Mouse (Mus musculus) thymus, postnatal 14 days (tissue): ENCODE data around the gene Cul1.
"Not testable (repeated sequence)": the region's sequence is repeated elsewhere in the genome, so short reads cannot be mapped to it uniquely, and the experiment has no call there.

Source experiments
- DNase-seq: peaks from one replicate; pipeline ENCODE4 v3.0.0; 2021

The Cul1 gene

GRCm38 (mm10) chr6:47453098-47453497 lies at the start of gene Cul1:
Cul1 (plus strand) TSS chr6:47453398.
- DNase-seq = no peak

- DNase-seq = no peak
Measured at GRCm38 (mm10) chr6:47404419-47405382, 48.5 kb upstream of the Cul1 start.

GRCm38 (mm10) chr6:47412886-47413606 lies 40.2 kb upstream of the Cul1 start:
- DNase-seq = no peak

- DNase-seq = no peak
Measured at GRCm38 (mm10) chr6:47413656-47414055, 39.5 kb upstream of the Cul1 start.

GRCm38 (mm10) chr6:47418691-47419090 lies 34.5 kb upstream of the Cul1 start:
- DNase-seq = no peak

- no peak for DNase-seq
Measured at GRCm38 (mm10) chr6:47420156-47420555, 33.0 kb upstream of the Cul1 start.

GRCm38 (mm10) chr6:47421221-47421620 lies 32.0 kb upstream of the Cul1 start:
- no peak for DNase-seq

GRCm38 (mm10) chr6:47426136-47426535 lies 27.1 kb upstream of the Cul1 start:
- no peak for DNase-seq

- DNase-seq = not testable (repeated sequence)
Measured at GRCm38 (mm10) chr6:47426556-47426955, 26.6 kb upstream of the Cul1 start.

GRCm38 (mm10) chr6:47432795-47433194 lies 20.4 kb upstream of the Cul1 start:
- DNase-seq = not testable (repeated sequence)

GRCm38 (mm10) chr6:47440080-47440479 lies 13.1 kb upstream of the Cul1 start:
- DNase-seq = no peak

GRCm38 (mm10) chr6:47447658-47448057 lies 5.5 kb upstream of the Cul1 start:
- DNase-seq = no peak

- DNase-seq = peak; percentile 62
Measured at GRCm38 (mm10) chr6:47453522-47454130, 428 bp downstream of the Cul1 start.

- peak; percentile 79 for DNase-seq
Measured at GRCm38 (mm10) chr6:47454131-47454574, 955 bp downstream of the Cul1 start.

- peak; percentile 73 for DNase-seq
Measured at GRCm38 (mm10) chr6:47454575-47455571, 1.7 kb downstream of the Cul1 start.

- no peak for DNase-seq
Measured at GRCm38 (mm10) chr6:47455843-47456242, 2.6 kb downstream of the Cul1 start.

GRCm38 (mm10) chr6:47456853-47457252 lies 3.7 kb downstream of the Cul1 start:
- DNase-seq = no peak

- peak; percentile 57 for DNase-seq
Measured at GRCm38 (mm10) chr6:47465400-47465799, 12.2 kb downstream of the Cul1 start.

GRCm38 (mm10) chr6:47466488-47466887 lies 13.3 kb downstream of the Cul1 start:
- no peak for DNase-seq

- no peak for DNase-seq
Measured at GRCm38 (mm10) chr6:47467058-47467457, 13.9 kb downstream of the Cul1 start.

- no peak for DNase-seq
Measured at GRCm38 (mm10) chr6:47469760-47470159, 16.6 kb downstream of the Cul1 start.

- DNase-seq = no peak
Measured at GRCm38 (mm10) chr6:47472444-47472843, 19.2 kb downstream of the Cul1 start.
